Mouse (Mus musculus) stomach, embryonic 15.5 days (tissue): ENCODE data around the gene Gm21865. TPM values are rescaled to one million over a fixed set of nuclear protein-coding genes. Genes with fewer than 3 reads are reported as not detected.
"Not testable (repeated sequence)": the region's sequence is repeated elsewhere in the genome, so short reads cannot be mapped to it uniquely, and the experiment has no call there.

Experiments used
- ATAC-seq: fragments of 200-750 bp; cut with Nextera tagmentation; 2 replicates; pipeline ENCODE4 v1.8.0; 2017; ENCODE audit warnings: low read depth, moderate number of reproducible peaks, moderate TSS enrichment; ENCODE audit not compliant: insufficient read depth, low FRiP score
- H3K27ac ChIP-seq: fragments of 300-500 bp; sonication (generic); 2 replicates; pipeline ENCODE4 v1.5.1; 2015; ENCODE audit warnings: mild to moderate bottlenecking, inconsistent platforms
- H3K27me3 ChIP-seq: fragments of 300-500 bp; sonication (generic); replicated peaks from 2 replicates; pipeline ENCODE4 v1.6.1; 2015; ENCODE audit warnings: inconsistent platforms
- H3K36me3 ChIP-seq: fragments of 300-500 bp; sonication (generic); 2 replicates; pipeline ENCODE4 v1.6.1; 2015; ENCODE audit warnings: inconsistent platforms
- H3K4me1 ChIP-seq: fragments of 300-500 bp; sonication (generic); 2 replicates; pipeline ENCODE4 v1.6.1; 2015; ENCODE audit warnings: inconsistent platforms
- H3K4me2 ChIP-seq: fragments of 300-500 bp; sonication (generic); 2 replicates; pipeline ENCODE4 v1.6.1; 2015; ENCODE audit warnings: mild to moderate bottlenecking, inconsistent platforms
- H3K4me3 ChIP-seq: fragments of 300-500 bp; sonication (generic); replicated peaks from 2 replicates; pipeline ENCODE4 v1.5.1; 2015; ENCODE audit warnings: inconsistent platforms
- H3K9ac ChIP-seq: fragments of 300-500 bp; sonication (generic); 2 replicates; pipeline ENCODE4 v1.6.1; 2015; ENCODE audit warnings: inconsistent platforms
- H3K9me3 ChIP-seq: fragments of 300-500 bp; sonication (generic); 2 replicates; pipeline ENCODE4 v1.6.1; 2016; ENCODE audit warnings: inconsistent platforms
- WGBS: fragments of 180-500 bp; shearing (Covaris S2); methylation state at CpG from one replicate; pipeline ENCODE4 v1.1.7; 2015; 5-methylcytosine and 5-hydroxymethylcytosine counted together
- polyA plus RNA-seq: library from polyadenylated mRNA; unstranded; fragments of >200 nt; fragmentation: Nextera tagmentation; extraction: Ambion mirVana; gene quantifications from 2 replicates; pipeline ENCODE4 v1.2.1, GENCODE M21; 2015

The Gm21865 gene
- not detected in 2 replicates for polyA plus RNA-seq

DNA sequence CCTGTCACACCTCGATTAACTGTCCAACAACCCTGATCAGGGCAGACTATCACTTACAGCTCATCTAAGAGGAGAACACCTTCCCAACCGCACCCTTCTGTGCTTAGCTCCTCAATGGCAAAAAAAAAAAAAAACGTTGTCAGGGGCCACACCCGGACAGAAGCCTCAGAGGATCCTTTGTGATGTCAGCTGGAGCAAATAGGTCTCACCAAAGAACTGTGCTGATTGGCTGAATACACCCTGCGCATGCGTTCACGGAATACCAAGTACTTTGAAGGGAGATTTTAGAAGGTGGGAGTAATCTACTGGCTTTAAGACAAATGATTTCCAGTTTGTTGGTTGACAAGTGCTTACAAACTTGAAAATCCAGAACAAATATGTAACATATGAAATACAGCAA, at the start of gene Gm21865:
Gene Gm21865, minus strand, starts transcription at position 101 of the 400 bp plus-strand sequence.
- WGBS, result no CpG with 5 or more reads among the region's 7 CpGs
- H3K27me3 ChIP-seq, H3K9ac ChIP-seq, H3K4me1 ChIP-seq, H3K4me2 ChIP-seq, H3K36me3 ChIP-seq, ATAC-seq, H3K9me3 ChIP-seq, H3K4me3 ChIP-seq, H3K27ac ChIP-seq: not testable (repeated sequence)

Other genes with a start within 250 kb of the Gm21865 start
- gene Gm21882, start 64.6 kb upstream of the Gm21865 start, polyA plus RNA-seq, result not detected in 2 replicates